Mouse (Mus musculus) cerebellum, adult 2 months (tissue): ENCODE results near the gene Mamdc4.

ENCODE experiments used
- CTCF ChIP-seq: fragments of 200-500 bp; IDR thresholded peaks from 2 replicates; pipeline ENCODE4 v1.5.1; 2011; ENCODE audit warnings: low read depth, mild to moderate bottlenecking, control low read depth, low read length, moderate library complexity, borderline replicate concordance; ENCODE audit not compliant: insufficient read depth
- POLR2A ChIP-seq: fragments of 200-500 bp; IDR thresholded peaks from 2 replicates; pipeline ENCODE4 v1.6.1; 2011; ENCODE audit warnings: low read length, control low read depth, borderline replicate concordance; ENCODE audit not compliant: insufficient read depth

DNA sequence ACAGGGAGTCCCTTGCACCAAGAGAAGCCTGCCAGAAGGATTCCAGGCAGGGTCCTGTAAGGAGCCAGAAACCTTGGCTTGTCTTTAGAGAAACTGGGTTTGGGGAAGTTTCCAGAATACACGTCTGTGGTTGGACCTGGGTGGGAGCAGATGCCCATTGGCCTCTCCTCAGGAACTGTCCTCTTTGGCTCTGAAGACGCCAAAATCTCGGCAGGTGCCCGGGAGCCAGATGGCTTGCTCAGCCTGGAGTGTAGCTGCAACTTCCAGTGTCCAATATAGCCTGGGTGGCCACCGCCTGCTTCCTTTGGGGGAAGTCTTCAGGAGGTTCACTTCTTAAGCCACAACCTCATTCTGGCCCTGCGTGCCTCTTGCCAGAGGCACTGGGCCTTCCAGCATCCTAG is 7.3 kb upstream of the Mamdc4 start:
- TF ChIP-seq POLR2A (no peak), CTCF (no peak)
